Mouse (Mus musculus) layer of hippocampus, postnatal 25 days (tissue): ENCODE results near the gene Ccdc43. TPM values are rescaled to one million over a fixed set of nuclear protein-coding genes. Genes with fewer than 3 reads are reported as not detected.

Experiments used
- DNase-seq, 2 experiments: peaks; one replicate each; pipeline ENCODE4 v3.0.0; 2022; ENCODE audit warnings: mixed read lengths in 2 of 2, low spot score in 1 of 2; ENCODE audit errors: extremely low spot score in 1 of 2
- microRNA-seq, 2 experiments: library from miRNA; unstranded; fragments of <30 nt; microRNA quantifications; one replicate each; pipeline ENCODE4 v1.2.0; 2021
- total RNA-seq, 2 experiments: library from RNA; stranded (reverse); gene quantifications; 2 replicates each; pipeline ENCODE4 v1.2.3; 2021

Ccdc43 gene
- total RNA-seq, 2 experiments from 2014 or later = 35.5 to 38.1 TPM

DNA sequence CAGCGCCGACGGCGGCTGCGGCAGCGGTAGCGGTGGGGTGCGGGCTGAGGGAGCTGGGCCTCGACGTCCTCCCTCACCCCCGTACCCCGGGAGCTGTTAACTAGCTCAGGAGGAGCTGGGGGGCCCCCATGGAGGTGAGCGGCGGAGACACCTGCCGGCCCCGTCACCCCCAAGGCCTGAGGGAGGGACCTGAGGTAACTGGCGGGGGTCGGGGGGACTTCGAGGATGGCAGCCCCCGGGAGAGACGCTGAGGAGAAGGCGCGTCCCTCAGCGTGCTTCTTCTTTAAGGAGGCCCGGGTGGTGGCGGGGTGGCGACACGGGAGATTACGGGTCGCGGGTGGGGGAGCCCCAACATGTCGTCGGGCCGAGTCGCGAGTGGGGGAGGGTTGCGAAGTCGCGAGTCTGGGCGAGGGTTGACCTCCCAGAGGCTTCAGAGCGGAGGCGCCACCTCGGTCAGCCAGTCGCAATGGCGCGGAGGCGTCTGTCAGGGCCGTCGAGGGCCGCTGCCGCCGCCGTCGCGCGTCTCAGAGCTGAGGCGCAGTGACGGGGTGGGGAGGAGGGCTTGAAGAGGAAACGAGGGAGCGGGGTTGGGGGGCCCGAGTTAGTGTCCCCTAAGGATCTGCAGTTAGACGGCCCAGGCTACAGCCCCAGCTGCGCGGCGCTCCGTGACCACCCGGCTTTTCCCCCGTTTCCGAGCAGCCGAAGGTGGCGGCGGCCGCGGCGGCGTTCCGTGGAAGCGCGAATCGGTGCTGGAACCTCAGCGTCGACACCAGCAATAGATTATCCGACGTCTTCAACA, 31.7 kb downstream of the Ccdc43 start:
- no peak for DNase-seq

- no peak for DNase-seq
Measured at GRCm38 (mm10) chr11:102665151-102665550, 32.4 kb downstream of the Ccdc43 start.

- DNase-seq = no peak
Measured at GRCm38 (mm10) chr11:102663416-102663815, 34.2 kb downstream of the Ccdc43 start, which contains the start of gene Meioc. Gene Meioc (plus strand): TSS chr11:102663716.

- DNase-seq = no peak
Measured at GRCm38 (mm10) chr11:102656931-102657330, 40.7 kb downstream of the Ccdc43 start.

- DNase-seq = no peak
Measured at GRCm38 (mm10) chr11:102656326-102656926, 41.2 kb downstream of the Ccdc43 start.

DNA sequence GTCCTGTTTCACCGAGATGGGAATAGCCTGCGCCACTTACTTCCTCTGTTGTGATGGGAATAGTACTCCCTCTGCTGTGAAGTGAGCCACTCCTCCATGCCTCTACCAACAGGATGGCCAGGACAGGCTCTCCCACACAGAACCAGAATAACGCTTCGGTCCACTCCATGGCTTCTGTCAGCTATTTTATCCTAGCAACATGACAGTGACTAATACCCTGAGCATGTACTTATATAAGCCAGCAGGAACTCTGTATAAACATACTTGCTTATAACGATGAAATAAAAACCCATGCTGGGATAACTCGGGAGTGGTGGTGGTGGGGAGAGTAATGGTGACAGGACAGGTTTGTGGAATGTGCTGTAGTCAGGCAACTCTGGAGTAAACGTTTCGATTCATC, 41.7 kb downstream of the Ccdc43 start:
- no peak for DNase-seq

GRCm38 (mm10) chr11:102652844-102653243, 44.7 kb downstream of the Ccdc43 start:
- DNase-seq = no peak

DNA sequence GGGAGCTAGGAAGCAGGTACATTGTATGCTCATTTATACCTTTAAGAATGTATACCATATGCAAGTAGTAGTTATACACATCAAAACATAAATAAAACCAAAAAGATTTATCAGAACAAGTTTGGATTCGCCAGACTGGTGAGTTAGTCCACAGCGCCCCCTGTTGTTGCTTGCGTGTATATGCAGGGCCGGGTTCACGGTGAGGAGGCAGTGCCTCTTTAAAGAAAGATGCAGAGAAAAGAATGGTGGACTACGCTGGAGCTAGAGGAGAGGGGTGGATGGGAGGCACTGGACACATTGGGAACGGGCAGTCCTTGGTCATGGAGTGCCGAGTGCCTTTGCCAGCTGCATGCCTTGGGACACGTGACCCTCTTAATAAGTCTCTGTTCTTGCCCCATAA, 46.2 kb downstream of the Ccdc43 start:
- peak; percentile 55 to 87 for DNase-seq

- DNase-seq = no peak
Measured at GRCm38 (mm10) chr11:102647885-102648284, 49.7 kb downstream of the Ccdc43 start.

DNA sequence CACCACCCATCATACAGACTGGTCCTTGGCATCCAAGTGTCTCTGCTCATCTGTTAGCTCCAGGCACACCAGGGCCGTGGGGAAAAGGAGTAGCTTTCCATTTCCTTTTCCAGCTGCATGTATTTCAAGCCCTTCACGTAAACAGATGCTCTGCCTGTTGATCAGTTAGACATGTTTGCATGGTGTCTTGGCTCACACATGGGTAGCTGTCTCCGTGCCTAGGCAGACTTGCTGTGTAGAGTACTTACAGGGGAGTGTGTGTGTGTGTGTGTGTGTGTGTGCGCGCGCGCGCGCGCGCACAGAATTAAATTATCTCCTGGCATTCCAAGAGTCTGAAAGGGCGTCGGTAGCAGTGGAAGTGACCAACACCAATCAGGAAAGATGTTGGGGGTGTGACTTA, 51.4 kb downstream of the Ccdc43 start:
- no peak for DNase-seq

DNA sequence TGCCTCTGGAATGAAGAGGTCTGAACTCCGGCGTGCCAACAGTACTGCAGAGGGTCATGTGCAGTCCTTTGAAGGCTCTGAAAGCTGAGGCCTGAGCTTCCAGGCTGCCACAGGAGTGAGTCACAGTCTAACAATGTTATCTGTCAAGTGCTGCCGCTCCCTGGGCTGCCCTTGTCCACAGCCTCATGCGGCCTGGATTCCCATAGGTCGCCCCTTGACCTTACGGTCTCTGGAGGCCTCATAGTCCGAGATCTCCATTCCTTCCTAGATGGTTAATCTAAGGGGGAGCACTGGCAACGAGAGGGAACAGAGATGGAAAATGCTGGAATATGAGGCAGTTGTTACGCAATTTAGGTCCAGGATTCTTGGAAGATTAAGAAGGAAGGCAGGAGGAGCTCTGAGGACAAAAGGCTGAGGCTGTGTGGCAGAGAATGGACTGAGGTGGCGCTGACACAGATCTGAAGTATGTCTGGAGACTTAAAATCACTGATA, 53.6 kb downstream of the Ccdc43 start:
- no peak for DNase-seq

GRCm38 (mm10) chr11:102636887-102637286, 60.7 kb downstream of the Ccdc43 start:
- no peak for DNase-seq

Small RNAs within 50 kb of the gene (microRNA-seq; reads per million reads assigned to microRNA genes)
- gene Gm22920 = 0 reads per million in 2 experiments

Other genes starting within 250 kb of the Ccdc43 start
- 1 to 10 TPM in 1 of 2 experiments, under 1 TPM in 1; 0.68 to 2.1 TPM for gene Itga2b, start 227.7 kb downstream of the Ccdc43 start, total RNA-seq
- 10 to 100 TPM; 38.3 to 49.4 TPM for gene Gpatch8, start 141.4 kb downstream of the Ccdc43 start, total RNA-seq
- gene Gm11627, start 118.3 kb downstream of the Ccdc43 start, total RNA-seq = 1 to 10 TPM; 3.1 to 3.7 TPM
- gene Fzd2, start 93.4 kb downstream of the Ccdc43 start, total RNA-seq = 1 to 10 TPM; 6.6 to 9.9 TPM
- gene Meioc, start 34.1 kb downstream of the Ccdc43 start, total RNA-seq = not detected
- 100 to 1,000 TPM; 186 to 205 TPM for gene Adam11, start 63.7 kb upstream of the Ccdc43 start, total RNA-seq
- gene Gjc1, start 121.9 kb upstream of the Ccdc43 start, total RNA-seq = 1 to 10 TPM; 5.7 to 6.3 TPM
- 1 to 10 TPM; 5.6 to 7.5 TPM for gene Higd1b, start 138.1 kb upstream of the Ccdc43 start, total RNA-seq
- 100 to 1,000 TPM; 125 to 134 TPM for gene Eftud2, start 183.2 kb upstream of the Ccdc43 start, total RNA-seq
- gene Ccdc103, start 183.4 kb upstream of the Ccdc43 start, total RNA-seq = 1 to 10 TPM; 2.1 to 2.4 TPM
- gene Fam187a, start 187.4 kb upstream of the Ccdc43 start, total RNA-seq = under 1 TPM in 1 of 2 experiments, not detected in 1; 0.22 TPM
- gene Gfap, start 203.1 kb upstream of the Ccdc43 start, total RNA-seq = 100 to 1,000 TPM; 260 to 321 TPM
- gene Kif18b, start 227.3 kb upstream of the Ccdc43 start, total RNA-seq = under 1 TPM; 0.35 to 0.44 TPM
- 10 to 100 TPM; 20.7 to 24.6 TPM for gene C1ql1, start 248.9 kb upstream of the Ccdc43 start, total RNA-seq